Mouse (Mus musculus): ENCODE results near the gene A930004D18Rik. TPM values are rescaled to one million over a fixed set of nuclear protein-coding genes. Genes with fewer than 3 reads are reported as not detected.

Gene A930004D18Rik
- polyA plus RNA-seq, 1 experiment from 2014 or later = 7.6 TPM

DNA sequence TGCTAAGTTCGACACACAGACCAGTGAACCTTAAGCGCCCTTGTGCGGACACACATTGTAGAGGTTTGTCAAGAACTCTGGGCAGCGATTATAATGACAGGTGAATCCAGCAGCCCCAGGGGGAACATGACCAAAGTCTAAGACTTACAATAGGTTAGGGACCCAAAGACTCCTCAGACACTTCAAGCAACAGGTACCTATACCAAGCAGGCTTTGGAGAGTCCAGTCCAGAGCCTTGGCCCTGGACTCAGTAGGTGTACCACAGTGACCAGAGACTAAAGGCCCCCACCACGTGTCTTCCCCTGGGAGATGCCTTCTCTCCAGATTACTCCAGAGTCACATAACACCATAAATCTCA lies 5.0 kb downstream of the A930004D18Rik start:
- Histone ChIP-seq H3K27ac (ENCODE audit: low read depth, low read length) (no peak overlapping the region; the same call in none of the 2 replicates), H3K9ac (ENCODE audit: low read length) (0 out of 2 replicates have a peak overlapping the region, but pooled peaks have one; percentile 37), H3K36me3 (ENCODE audit: control insufficient read depth, insufficient read depth, low read length) (no peaks in the 10 kb centered on the region), H3K9me3 (ENCODE audit: control insufficient read depth, low read length) (no peaks in the 10 kb centered on the region), H3K4me2 (ENCODE audit: low read depth) (peak overlapping the region; percentile 97), H3K4me1 (ENCODE audit: control insufficient read depth, insufficient read depth, low read length) (peaks cover 32% of the 10 kb centered on the region), H3K27me3 (ENCODE audit: control insufficient read depth, insufficient read depth, low read length) (no peaks in the 10 kb centered on the region), H3K4me3 (ENCODE audit: low read depth, low read length) (peak overlapping the region; percentile 38; the same call in 1 of the 2 replicates)
- ATAC-seq (ENCODE audit: insufficient read depth, low FRiP score, low TSS enrichment) = no peak
- DNase-seq (ENCODE audit: low spot score) = no peak
- WGBS = 38% methylated on average over 5 of the region's 5 CpGs

DNA sequence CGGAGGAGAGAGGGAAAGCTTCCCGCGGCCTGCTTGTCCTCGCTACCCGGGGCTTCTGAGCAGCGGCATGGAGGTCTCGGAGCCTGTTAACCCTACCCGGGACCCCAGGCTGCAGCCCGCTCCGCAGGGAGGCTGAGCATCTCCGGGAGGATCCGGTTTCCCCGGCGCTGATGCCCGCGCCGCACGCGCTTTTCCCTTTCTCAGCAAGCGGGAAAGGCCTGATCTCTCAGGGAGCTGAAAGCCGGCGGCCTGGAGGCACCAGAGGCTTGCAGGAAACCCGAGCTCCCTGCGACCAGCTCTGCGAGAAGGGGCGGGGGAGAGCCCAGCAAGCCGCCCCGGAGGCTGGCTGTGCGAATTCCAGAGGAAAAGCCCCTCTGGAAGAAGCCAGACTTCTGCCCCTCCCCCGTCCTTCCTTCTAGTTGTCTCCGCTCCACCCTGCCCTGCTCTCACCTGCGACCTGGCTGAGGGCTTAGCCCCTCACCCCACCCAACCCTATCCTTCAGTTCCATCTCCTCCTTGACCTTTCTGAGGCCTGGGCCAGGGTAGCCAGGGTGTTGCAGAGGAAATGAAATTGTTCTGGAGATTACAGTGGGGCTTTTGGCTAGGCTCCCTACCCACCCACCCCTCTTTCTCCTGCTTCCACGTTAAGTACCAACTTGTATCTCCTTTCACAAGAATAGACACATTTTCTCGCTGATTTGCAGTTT lies 5.6 kb downstream of the A930004D18Rik start:
- Histone ChIP-seq H3K27me3 (ENCODE audit: control insufficient read depth, insufficient read depth, low read length) (no peaks in the 10 kb centered on the region), H3K27ac (ENCODE audit: low read depth, low read length) (peak overlapping the region; percentile 74; the same call in 1 of the 2 replicates), H3K4me1 (ENCODE audit: control insufficient read depth, insufficient read depth, low read length) (peaks cover 32% of the 10 kb centered on the region), H3K4me3 (ENCODE audit: low read depth, low read length) (peak overlapping the region; percentile 38), H3K36me3 (ENCODE audit: control insufficient read depth, insufficient read depth, low read length) (no peaks in the 10 kb centered on the region), H3K9ac (ENCODE audit: low read length) (peak overlapping the region; percentile 91), H3K9me3 (ENCODE audit: control insufficient read depth, low read length) (no peaks in the 10 kb centered on the region), H3K4me2 (ENCODE audit: low read depth) (peak overlapping the region; percentile 97)
- ATAC-seq (ENCODE audit: insufficient read depth, low FRiP score, low TSS enrichment) (no peak), DNase-seq (ENCODE audit: low spot score) (peak; percentile 81)
- WGBS = under 1% methylated on average over 34 of the region's 34 CpGs

DNA sequence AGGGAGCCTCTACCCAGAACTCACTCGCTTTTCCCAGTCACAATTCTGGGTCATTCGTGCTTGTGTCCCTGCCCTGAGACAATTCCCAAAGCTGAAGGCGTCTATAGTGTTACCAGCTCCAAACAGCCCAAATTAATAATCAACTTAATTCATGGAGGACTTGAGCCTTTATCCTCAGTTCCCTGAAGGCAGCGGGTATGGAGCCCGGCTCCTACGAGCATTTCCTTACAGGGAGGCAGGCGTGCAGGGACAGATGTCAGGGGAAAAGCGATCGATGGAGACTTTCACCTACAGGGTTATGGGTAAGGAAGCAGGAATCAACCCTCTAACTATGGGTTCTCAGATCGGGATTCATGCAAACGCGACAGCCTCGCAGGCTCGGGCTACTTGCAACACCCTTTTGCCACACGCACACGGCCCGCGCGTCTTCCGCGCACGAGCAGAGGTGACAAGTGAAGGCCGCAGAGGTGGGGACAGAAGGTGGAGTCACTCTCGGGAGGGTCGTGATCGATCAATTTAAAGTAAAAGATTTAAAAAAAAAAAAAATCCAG lies 6.2 kb downstream of the A930004D18Rik start:
- Histone ChIP-seq H3K27me3 (ENCODE audit: control insufficient read depth, insufficient read depth, low read length) (no peaks in the 10 kb centered on the region), H3K4me3 (ENCODE audit: low read depth, low read length) (peak overlapping the region; percentile 38), H3K4me2 (ENCODE audit: low read depth) (peak overlapping the region; percentile 97), H3K36me3 (ENCODE audit: control insufficient read depth, insufficient read depth, low read length) (no peaks in the 10 kb centered on the region), H3K9me3 (ENCODE audit: control insufficient read depth, low read length) (no peaks in the 10 kb centered on the region), H3K27ac (ENCODE audit: low read depth, low read length) (peak overlapping the region; percentile 74; the same call in 1 of the 2 replicates), H3K4me1 (ENCODE audit: control insufficient read depth, insufficient read depth, low read length) (peaks cover 32% of the 10 kb centered on the region), H3K9ac (ENCODE audit: low read length) (peak overlapping the region; percentile 91)
- DNase-seq (ENCODE audit: low spot score) (peak; percentile 68), ATAC-seq (ENCODE audit: insufficient read depth, low FRiP score, low TSS enrichment) (no peak)
- 2% methylated on average over 26 of the region's 26 CpGs for WGBS

DNA sequence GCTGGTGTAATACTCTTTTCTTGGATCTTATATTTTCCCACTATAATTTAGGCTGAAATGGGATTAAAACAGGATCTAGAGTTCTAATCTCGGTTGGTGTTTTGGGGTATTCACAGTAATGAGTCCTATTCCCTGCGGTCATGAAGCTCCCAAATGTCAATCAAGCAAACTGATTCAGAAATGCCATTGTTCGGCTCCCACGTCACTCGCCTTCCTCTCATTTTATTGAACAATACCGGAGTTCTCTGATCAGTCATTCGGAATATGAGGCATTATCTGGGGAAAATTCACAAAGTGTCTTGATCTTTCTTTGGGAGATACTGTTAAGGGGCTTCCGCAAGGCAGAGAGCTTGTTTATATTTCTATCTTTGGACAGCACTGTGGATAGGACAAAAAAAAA lies 7.0 kb downstream of the A930004D18Rik start:
- no peak overlapping the region for H3K27ac ChIP-seq (ENCODE audit: low read depth, low read length)
- H3K4me3 ChIP-seq (ENCODE audit: low read depth, low read length) = no peak overlapping the region
- WGBS = 16% methylated on average over 8 of the region's 8 CpGs
- H3K9me3 ChIP-seq (ENCODE audit: control insufficient read depth, low read length) = no peaks in the 10 kb centered on the region
- no peak for ATAC-seq (ENCODE audit: insufficient read depth, low FRiP score, low TSS enrichment)
- H3K4me1 ChIP-seq (ENCODE audit: control insufficient read depth, insufficient read depth, low read length) = peaks cover 32% of the 10 kb centered on the region
- no peaks in the 10 kb centered on the region for H3K36me3 ChIP-seq (ENCODE audit: control insufficient read depth, insufficient read depth, low read length)
- H3K4me2 ChIP-seq (ENCODE audit: low read depth) = peak overlapping the region; percentile 97
- no peak overlapping the region for H3K9ac ChIP-seq (ENCODE audit: low read length)
- H3K27me3 ChIP-seq (ENCODE audit: control insufficient read depth, insufficient read depth, low read length) = no peaks in the 10 kb centered on the region
- peak; percentile 63 for DNase-seq (ENCODE audit: low spot score)

DNA sequence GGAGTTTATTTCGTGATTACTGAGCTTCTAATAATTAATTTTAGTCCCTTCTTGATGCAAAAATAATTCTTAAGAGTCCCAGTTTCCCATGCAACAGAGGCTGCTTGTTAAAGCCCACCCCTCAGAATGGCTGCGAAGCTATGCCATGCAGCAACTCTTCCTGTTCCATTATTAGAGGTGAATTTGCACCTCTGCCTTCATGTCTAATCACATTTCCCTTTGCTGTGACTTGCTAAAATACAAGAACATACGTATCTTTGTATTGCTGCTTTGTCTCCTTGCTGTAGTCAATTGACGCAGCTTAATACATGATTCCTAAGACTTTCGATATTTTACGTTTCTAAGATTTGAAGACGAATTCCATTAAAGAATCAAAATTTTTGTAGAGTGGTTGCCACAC lies 7.9 kb downstream of the A930004D18Rik start:
- no peak for ATAC-seq (ENCODE audit: insufficient read depth, low FRiP score, low TSS enrichment)
- no peak overlapping the region for H3K9ac ChIP-seq (ENCODE audit: low read length)
- H3K4me1 ChIP-seq (ENCODE audit: control insufficient read depth, insufficient read depth, low read length) = peaks cover 32% of the 10 kb centered on the region
- no peak for DNase-seq (ENCODE audit: low spot score)
- H3K36me3 ChIP-seq (ENCODE audit: control insufficient read depth, insufficient read depth, low read length) = no peaks in the 10 kb centered on the region
- H3K27me3 ChIP-seq (ENCODE audit: control insufficient read depth, insufficient read depth, low read length) = no peaks in the 10 kb centered on the region
- 69% methylated on average over 7 of the region's 7 CpGs for WGBS
- H3K27ac ChIP-seq (ENCODE audit: low read depth, low read length) = no peak overlapping the region
- no peaks in the 10 kb centered on the region for H3K9me3 ChIP-seq (ENCODE audit: control insufficient read depth, low read length)
- H3K4me3 ChIP-seq (ENCODE audit: low read depth, low read length) = no peak overlapping the region
- 0 out of 2 replicates have a peak overlapping the region, but pooled peaks have one; percentile 1 for H3K4me2 ChIP-seq (ENCODE audit: low read depth)

DNA sequence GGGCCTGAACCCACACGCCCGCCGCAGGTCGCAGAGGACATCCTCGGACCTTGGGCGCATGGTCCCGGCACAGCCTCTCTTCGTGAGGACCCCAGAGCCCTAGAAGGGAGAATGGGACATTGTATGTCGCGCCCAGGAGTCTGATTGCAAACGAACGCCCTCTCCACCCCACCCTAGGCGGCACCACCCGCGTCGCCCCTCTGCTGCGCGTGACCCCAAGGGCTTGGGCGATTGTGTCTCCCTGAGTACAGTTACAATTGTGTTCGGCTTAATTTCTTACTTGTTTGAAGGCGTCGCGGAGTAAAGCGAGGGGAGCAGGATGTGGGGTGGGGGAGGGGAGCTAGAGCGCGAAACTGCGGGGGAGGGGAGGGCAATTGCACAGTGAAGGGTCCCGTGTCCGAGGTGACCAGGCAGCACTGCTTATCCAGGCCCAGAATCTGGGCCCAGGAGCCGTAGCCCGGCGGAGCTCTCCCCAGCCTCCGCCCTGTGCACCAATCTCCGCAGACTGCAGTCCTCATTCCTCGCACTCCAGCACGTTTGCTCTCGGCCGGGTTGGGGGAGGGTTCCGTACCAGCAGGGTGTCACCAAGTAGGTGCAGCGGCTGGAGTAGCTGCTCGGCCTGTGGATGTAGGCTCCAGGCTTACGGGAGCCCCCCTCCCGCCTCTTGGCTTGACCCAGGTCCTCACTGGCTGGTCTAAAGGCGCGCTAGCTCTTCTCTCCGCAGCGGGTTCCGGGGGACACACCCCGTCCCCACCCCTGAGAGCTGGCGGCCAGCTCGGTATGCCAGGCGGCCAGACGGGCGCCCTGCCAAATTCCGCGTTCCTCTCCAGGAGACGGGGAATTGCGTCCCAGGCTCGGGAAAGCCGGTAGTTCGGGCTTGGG lies 9.2 kb downstream of the A930004D18Rik start:
- DNase-seq (ENCODE audit: low spot score) (peak; percentile 86), ATAC-seq (ENCODE audit: insufficient read depth, low FRiP score, low TSS enrichment) (peak; percentile 57)
- Histone ChIP-seq H3K27ac (ENCODE audit: low read depth, low read length) (peak overlapping the region; percentile 99), H3K4me3 (ENCODE audit: low read depth, low read length) (peak overlapping the region; percentile 48), H3K4me1 (ENCODE audit: control insufficient read depth, insufficient read depth, low read length) (peaks cover 22% of the 10 kb centered on the region), H3K36me3 (ENCODE audit: control insufficient read depth, insufficient read depth, low read length) (no peaks in the 10 kb centered on the region), H3K27me3 (ENCODE audit: control insufficient read depth, insufficient read depth, low read length) (no peaks in the 10 kb centered on the region), H3K9ac (ENCODE audit: low read length) (peak overlapping the region; percentile 94), H3K4me2 (ENCODE audit: low read depth) (peak overlapping the region; percentile 97), H3K9me3 (ENCODE audit: control insufficient read depth, low read length) (no peaks in the 10 kb centered on the region)
- under 1% methylated on average over 61 of the region's 61 CpGs for WGBS

DNA sequence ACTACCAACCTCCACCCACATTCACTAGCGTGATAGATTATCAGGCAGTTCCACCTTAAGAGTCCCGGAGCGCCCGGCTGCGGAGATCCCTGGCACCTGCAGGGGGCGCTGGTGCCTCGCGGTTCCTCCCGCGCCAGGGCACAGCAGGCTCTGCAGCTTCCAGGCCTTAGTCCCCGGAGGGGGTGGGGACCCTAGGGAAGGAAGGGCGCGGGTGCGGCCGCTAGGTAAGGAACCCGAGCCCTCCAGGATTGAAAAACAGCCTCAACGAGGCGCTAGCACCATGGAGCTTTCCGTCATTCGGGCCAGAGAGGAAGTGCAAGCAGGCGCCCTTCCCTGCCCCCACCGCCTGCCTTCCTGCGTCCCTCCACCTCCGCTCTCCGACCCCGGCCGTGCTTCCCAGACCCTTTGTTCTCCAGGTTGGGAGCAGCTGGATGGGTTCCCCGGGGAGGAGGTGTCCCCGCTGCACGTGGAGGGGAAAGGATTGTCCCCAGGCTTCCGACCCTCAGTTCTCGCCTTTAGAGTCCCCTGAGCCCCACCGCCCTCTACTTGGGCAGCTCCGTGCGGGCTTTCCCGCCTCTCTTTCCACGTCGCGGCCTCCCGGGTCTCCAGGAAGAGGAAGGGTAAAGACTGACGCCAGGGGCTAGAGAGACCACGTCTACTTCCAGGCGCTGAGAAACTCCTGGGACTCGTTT lies 9.9 kb downstream of the A930004D18Rik start:
- H3K36me3 ChIP-seq (ENCODE audit: control insufficient read depth, insufficient read depth, low read length) = no peaks in the 10 kb centered on the region
- no peaks in the 10 kb centered on the region for H3K9me3 ChIP-seq (ENCODE audit: control insufficient read depth, low read length)
- ATAC-seq (ENCODE audit: insufficient read depth, low FRiP score, low TSS enrichment) (peak; percentile 84), DNase-seq (ENCODE audit: low spot score) (peak; percentile 99)
- peak overlapping the region; percentile 94 for H3K9ac ChIP-seq (ENCODE audit: low read length)
- H3K27me3 ChIP-seq (ENCODE audit: control insufficient read depth, insufficient read depth, low read length) = no peaks in the 10 kb centered on the region
- H3K4me2 ChIP-seq (ENCODE audit: low read depth) = peak overlapping the region; percentile 97
- under 1% methylated on average over 44 of the region's 44 CpGs for WGBS
- peak overlapping the region; percentile 99 for H3K27ac ChIP-seq (ENCODE audit: low read depth, low read length)
- peaks cover 14% of the 10 kb centered on the region for H3K4me1 ChIP-seq (ENCODE audit: control insufficient read depth, insufficient read depth, low read length)
- peak overlapping the region; percentile 48 for H3K4me3 ChIP-seq (ENCODE audit: low read depth, low read length)
